Mouse (Mus musculus): Measurements from ENCODE around the gene Kat6b.

The Kat6b gene

DNA sequence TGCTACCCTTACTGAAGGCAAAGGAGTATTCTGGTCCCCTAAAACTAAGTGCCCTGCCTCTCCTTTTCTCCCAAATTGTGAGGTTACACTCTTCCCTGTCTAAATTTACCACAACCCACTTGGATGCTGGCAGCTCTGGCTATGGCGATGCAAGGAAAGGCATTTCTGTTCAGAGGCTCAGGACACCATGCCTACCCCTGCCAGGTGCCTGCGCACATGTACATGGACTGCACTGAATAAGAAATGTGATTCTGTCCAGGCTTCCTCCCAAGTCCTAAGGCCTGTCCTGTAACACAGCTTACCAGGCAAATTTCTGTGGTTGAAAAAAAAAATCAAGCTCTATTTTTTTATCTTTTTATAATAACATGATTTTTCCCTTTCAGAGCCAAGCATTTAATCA is 195.0 kb downstream of the Kat6b start:
- no peak for DNase-seq

DNA sequence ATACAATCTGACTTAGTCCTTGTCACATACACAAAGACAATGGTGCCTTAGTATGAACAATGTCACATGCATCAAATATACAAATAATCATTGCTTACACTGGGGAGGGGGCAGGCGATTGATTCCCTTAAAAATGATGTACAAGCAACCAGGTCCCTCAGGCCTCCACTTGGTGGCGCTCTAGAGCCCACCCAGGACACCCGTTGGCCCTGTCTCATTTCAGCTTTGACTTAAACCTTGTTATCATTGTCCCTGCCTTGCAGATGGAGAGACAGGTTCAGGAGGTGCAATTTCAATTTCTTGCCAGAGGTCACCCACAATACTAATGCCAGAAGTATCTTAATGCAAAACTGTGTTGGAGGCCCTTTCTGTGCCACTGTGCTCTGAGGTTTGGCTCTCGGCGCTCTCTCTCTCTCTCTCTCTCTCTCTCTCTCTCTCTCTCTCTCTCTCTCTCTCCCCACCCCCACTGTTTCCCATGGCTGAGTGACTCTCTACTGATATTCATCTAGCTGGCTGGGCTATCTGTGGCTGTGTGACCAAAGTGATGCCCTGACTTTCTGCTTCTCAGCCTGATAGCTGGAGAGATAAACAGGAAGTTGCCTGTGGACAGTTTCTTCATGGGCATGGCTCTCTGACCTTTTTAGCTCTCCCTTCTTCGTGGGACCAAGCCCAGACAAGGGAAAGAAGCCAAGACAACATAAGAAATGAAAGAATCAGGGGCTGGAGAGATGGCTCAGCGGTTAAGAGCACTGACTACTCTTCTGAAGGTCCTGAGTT is 197.5 kb downstream of the Kat6b start:
- DNase-seq = peak; percentile 29 to 60

DNA sequence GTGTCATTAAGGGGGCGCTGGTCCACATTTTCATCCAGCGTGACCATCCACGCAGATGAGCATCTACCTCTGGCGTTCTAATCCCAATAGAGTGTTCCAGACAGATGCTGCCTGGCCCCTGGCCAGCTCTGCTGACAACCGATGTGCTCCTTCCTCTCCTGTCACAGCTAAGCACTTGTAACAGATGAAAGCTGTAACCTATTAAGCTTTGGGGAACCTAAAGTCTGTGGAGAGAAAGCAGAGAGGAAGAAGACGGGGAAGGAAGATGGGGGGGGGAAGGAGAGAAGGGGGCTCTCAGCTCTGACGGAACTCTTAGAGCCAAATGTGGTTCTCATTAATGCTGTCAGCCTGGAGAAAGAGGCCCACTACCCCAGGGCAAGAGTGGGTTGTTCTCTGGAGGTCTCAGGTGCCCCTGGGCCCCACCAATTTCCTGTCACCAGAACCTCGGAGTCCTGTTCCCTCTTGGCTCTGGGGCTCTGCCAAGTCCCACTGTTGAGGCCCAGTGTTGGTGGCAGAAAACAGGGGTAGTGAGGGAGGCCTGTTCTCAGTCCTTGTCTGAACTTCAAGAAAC is 198.5 kb downstream of the Kat6b start:
- no peak for DNase-seq

DNA sequence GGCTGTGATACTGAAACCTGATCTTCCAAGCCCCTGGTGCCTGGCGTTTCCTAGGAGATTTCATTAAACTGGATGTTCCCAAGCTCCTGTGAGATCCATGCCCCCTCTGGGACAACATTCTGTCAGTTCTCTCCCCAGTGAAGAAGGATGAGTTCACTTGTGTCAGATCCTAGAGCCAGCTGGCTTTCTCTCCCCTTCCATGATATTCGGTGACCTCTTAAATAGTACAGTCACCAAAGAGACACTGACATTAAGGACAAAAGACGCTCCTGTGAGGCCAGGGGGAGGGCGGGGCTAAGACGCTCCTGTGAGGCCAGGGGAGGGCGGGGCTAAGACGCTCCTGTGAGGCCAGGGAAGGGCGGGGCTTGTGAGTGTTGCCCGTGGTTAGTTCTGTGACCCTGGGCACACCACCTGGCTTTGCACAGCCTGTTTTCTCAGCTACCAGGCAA is 201.5 kb downstream of the Kat6b start:
- peak; percentile 59 to 85 for DNase-seq

DNA sequence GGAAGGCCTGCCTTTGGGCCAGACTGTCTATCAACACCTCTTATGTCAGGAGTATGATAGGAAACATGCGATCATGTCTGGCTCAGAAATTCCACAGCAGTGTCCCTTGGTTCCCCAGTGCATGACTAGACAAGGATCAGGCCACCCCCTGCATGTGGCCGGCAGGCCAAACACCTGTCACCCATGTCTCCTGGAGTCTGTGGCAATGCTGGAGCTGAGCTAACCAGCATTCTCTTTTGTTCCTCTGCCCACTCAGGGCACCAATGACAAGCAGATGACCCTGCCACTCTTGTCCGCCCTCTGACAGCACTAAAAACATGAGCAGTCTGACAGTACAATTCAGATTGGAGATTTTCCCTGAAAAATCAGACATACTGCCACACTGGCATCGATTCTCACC is 202.6 kb downstream of the Kat6b start:
- no peak for DNase-seq

DNA sequence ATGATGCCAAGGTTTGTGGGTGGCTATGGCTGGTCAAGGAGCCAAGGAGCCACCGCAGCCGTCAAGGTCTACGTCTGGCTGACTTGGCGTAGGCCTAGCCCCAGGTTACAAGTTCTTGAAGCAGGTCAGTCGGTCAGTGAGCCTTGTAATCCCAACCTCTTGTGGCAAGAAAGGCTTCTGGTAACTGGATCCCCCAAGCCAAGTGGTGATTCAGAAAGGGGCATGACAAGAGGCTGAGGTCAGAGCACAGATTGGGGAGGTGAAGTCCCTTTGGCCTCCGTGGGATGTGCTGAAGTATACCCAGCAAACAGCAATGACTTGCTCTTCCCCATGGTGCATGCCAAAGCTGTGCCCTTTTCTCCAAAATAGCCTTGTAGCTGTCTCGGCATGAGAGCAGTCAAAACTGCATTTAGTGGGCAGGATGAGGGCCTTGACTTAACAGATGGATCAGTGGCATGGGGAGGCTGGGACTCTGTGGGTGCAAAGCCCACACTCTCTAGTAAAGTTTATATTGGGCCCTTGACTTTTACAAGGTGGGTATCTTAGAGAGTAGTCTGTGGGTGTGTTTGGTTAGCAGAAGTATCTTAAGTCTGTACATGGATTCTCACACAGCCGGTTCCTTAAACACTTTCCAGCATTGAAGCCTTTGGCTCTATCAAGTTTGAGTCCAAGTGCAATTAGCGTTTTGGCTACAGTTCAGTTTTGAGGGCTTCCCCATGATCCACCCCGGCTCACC is 204.3 kb downstream of the Kat6b start:
- no peak for DNase-seq

DNA sequence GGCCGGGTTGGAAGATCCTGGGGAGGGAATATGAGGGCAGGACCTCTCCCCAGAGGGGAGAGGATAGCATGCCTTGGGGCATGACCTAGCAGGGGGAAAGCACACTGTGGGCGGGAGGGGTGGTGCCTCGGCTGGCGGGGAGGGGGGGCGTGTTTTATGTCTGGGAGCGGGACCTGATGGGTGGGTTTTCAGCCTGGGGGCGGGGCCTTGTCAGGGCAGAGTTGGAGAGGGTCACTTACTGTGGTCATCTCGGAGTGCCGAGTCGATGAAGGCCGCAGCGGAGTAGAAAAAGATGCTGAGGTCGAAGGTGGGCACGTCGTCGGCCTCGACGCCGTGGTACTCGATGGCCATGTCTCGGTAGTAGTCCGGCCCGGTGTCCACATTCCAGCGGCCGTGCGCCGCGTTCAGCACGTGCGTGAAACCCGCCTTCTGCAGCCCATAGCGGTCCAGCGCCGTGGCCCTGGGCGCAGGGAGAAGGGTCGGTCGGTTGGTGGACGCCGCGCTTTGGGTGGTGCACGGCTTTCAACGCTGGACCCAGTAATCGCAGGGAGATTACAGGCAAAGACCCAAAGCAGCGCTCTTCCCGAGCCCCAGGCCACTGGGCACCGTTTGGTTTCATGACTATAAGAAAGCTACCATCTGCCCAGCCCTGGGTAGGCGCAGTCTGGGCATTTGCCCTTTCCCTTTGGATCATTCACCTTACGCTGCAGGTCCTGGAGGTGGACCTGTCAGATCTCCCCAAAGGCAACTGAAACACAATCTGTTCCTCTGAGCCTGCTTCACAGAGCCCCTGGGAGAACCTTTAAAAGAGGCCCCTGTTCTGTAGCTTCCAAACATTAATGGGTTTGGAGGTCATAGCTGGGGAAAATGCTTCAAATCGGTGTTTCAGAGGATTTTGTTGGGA is 205.4 kb downstream of the Kat6b start:
- no peak for DNase-seq

DNA sequence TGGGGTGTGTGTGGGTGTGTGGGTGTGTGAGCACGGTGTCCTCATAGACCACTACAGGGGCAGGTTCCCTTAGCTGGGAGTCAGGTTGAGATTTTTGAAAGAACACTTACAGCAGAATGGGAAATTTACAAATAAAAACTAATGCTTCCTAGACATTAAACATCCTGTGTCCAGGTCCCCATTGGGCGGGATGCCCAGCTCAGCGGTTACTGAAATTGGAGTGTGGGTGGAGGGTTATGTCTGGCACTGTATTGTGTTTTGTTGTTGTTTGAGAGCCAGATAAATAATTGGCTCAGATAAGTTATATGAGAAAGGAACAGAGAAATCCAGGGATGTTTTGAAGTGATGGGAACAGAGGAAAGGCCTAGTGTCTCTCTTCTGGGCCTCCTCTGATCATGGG is 209.8 kb downstream of the Kat6b start:
- DNase-seq = no peak

DNA sequence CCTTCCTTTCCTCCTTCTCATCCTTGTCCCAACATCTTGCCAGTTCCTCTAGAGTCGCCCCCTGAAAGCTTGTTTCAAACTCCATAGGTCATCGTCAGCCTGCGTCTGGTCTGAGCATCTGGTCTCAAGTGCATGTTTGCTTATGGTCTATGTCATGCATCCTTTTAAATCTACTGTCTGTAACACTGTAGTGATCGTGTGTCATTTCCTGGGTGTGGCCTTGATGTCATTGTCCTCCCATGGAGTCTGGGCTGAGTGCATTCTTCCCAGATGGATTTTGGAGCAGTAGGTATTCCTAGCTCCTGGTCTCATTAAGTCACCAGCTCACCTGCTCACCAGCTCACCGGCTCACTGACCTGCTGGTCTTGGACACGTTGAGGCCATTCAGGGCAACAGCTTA is 213.8 kb downstream of the Kat6b start:
- DNase-seq = no peak

DNA sequence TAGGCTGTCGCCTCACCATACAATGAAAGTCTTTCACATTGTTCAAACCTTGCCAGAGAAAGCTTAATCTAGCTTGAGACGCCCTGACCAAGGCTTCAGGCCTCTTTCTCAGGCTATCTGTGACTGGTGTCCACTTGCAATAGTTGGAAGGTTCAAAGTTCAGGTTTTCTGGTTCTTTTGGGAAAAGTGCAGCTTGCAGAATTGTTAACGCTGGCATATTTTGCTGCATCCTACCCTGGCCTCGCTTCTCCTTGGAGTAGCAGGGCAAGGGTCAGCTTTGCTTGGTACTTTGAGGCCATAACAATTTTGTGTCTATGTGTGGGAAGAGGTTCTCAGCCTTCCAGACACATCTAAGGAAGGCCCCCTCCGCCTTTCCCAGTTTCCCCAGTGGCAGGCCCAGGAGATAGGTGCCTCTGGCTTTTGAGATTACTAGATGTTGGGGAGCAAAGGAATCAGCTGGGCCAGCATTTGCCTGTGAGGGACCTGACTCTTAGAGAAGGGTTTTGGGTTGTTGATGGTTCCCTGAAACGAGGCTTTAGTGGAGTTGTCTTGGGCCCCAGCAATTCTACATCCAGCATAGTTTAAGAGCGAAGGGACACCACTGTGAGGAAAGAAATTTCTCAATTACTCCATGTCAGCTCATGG is 215.1 kb downstream of the Kat6b start:
- DNase-seq = peak; percentile 64 to 76

DNA sequence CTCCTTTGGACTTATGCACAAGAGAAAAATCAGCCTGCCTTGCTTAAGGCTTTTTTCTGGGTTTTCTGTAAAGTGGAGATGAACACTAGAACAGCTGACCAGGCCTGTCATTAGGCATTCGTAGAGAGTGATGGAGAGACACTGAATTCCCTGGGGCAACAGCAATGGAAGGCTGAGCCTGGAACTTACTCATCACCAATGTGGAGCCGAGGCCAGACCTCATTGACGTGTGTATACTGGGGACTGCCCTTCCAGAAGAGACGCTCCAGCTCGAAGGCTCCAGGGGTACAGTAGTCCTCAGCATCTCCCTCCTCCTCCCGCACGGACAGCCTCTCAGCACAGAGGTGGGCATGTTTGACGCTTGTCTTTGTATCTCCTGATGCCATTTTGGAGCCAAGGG is 221.5 kb downstream of the Kat6b start:
- DNase-seq = no peak

DNA sequence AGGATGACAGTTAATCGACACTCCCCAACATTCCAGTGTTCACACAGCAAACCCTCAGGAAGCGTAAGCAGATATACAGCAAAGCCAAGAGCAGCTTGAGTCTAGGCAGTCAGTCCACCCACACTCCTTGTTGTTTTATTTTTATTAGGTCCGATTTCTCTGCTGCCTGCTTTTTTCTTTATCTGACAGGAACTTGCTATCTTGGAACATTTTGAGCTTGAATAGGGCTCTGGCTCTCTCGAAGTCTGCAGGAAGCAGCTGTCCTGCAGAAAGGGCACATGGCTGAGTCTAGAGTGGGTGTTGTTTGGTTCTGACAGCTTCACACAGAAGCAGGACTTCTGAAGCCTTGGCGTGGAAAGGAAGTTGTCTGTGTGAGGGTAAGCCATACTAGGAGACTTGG is 222.0 kb downstream of the Kat6b start:
- no peak for DNase-seq

DNA sequence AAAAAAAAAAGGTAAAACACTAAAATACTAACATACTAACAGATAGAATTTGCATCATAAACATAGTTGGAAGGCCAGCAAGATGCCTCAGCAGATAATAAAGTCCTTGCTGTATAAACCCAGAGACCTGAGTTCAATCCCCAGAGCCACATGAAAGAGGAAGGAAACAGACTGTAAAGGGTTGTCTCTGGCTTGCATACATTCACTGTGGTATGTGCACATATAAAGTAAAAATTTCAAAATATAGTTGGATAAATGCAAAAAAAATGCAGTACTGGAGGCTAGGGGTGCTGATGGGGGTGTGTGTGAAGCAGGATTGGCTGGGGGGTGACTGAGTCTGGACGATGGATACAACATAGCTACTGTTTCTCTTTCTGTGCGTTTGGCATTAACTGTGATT is 224.2 kb downstream of the Kat6b start:
- no peak for DNase-seq

DNA sequence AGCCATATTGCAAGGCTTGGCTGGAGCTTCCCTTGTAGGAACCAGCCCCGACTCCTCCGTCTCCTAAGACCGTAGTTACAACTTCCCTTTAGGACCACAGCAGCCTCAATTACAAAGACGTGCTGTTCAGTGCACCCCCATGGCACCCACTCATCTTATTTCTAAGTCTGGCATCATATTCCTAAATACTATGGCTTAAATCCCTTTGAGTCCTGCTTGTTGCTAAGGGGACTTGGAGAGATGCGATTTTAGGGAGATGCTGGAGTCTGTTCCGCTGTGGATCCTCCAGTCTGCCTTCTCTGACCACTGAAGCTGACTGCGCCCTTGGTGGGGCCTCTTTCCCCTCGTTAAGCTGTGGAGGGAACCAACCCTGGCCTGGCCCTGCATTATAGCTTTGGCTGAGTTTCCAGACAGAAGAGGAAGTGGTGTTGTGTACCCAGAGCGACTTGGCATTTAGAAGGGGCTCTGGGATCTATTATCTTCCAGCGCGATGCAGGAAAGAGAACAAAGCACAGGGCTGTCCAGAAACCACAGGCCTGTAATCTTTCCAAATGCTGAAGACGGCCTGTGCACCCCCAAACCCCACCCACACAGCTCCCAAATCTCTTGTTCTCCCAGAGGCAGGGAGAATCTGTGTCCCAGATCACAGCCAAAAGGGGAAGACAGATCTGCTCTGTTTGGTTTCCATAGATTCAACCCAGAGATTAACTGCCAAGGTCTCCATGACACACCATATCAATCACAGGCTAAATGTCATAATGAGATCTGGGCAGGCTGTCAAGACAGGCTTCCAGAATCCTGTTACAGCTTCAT is 225.7 kb downstream of the Kat6b start:
- no peak for DNase-seq

DNA sequence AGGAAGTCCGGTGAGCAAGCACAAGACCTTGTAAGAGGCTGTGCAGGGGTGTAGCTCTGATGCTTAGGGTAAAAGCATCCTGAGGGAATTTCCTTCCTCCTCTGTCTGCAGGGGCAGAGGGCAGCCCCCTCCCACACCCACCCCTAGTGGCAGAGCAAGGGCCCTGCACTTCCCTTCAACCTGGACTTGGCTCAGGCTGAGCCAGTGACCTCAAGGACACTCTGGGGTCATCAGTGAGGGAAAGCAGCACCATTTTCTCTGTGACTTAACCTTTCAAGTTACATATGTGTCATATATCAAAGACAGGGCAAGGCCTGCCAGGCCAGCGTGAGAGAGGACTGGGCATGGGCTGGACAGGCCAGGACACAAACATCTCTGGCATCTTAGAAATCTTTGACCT is 228.3 kb downstream of the Kat6b start:
- no peak for DNase-seq

DNA sequence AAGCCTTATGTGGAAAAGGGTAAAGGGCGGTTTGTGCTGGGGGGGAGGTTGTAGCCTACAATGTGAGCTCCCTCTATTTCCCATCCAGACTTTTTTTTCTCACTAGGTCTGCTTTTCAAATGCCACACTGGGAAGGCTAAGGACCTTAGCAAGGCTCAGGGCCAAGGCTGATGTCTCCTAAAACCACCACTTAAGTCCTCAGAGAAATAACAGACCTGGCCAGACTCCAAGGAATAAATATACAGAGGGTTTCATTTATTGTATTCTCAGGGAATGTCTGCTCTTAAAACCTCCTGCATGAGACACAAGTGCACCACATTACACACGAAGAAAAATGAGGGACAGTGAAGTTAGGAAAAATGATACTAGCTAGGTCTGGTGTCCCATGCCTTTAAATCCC is 230.0 kb downstream of the Kat6b start:
- no peak for DNase-seq

DNA sequence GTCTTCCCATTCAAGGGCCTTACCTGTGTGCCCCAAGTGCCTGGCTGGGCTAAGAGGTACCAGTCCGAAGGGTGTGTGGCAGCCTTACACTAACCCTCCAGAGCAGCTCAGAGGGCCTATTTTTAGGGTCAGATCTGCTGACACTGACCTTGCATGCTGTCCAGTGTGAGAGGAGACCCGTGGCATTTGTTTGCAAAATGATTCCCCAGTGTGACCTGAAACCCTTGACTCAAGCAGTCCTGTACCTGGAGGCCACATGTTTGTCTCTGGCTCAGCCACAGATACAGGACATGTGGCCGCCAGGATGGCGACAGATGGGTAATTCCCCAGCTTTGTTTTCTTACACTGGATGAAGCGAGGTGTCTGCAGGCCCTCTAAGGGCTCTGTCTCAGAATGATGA is 233.3 kb downstream of the Kat6b start, which contains the start of gene Dupd1:
Gene Dupd1, minus strand, starts transcription at position 91 of the 400 bp plus-strand sequence.
- DNase-seq = no peak

DNA sequence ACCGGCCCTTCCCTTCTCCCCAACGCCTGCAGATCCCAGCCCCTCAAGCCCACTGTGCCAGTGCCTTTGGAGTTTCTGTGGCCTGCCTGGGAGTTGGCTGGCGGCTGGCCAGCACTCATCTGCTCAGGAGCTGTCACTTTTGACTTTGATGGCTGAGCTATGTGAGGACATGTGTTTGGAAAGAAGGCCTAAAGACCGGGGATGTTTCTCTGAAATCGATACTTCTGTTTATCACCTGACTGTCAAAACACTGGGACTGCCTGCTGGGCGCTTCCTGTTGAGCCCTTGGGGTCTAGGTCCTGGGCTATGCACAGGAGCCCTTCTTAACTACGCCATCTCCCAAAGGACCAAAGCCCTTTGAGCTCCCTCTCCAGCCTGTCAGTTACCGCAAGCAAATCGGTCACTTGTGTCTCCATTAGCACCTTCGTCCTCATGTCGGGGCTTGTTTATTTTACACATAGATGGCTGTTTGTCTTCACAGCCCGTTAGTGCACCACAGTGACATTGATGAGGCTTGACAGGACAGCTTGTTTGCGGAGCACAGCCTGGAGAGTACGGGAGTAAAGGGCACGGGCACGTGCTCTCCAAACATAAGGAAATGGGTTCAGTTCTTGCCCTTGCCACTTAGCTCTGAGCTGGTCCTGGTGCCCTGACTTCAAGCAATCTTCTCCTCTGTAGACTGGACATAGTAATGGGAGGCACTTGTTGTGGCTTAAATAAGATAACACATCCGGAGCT is 238.6 kb downstream of the Kat6b start:
- DNase-seq = no peak

DNA sequence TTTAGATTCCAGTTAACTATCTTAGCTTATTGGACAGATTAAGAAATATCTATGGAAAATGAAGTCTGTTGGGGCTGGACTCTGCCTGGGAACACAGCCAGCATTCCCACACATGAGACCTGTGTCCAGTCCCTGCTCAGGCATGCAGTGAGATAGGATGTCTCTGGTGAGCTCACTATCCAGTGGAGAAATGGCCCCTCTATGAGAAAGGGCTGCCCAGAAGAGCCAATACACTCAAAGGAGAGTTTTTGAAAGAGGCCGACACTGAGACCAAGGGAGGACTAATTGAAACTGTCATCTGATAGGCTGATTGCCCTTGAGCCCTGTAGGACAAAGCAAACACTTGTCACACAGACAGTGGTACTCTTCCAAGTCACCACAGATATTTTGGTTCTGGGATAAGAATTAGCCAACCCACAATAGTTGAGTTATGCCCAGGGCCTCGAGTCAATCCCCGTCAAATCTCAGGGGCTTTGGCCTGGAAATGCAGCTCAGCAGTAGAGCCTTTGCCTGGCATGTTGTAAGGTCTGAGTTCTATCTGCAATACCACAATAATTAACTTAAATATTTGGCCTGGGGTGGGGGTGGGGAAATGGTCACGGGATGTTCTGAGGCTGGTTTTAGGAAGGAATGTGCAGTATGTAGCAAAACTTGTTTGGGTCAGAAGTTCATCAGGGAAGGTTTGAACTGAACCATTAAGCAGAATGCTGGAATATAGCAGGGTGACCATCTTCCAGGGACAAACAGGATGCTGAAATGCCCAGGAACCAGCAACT is 239.4 kb downstream of the Kat6b start:
- no peak for DNase-seq

All from kidney, adult 8-10 months (tissue).